ENCODE assay signal across 7 mouse cellular contexts in the genomic region with DNA sequence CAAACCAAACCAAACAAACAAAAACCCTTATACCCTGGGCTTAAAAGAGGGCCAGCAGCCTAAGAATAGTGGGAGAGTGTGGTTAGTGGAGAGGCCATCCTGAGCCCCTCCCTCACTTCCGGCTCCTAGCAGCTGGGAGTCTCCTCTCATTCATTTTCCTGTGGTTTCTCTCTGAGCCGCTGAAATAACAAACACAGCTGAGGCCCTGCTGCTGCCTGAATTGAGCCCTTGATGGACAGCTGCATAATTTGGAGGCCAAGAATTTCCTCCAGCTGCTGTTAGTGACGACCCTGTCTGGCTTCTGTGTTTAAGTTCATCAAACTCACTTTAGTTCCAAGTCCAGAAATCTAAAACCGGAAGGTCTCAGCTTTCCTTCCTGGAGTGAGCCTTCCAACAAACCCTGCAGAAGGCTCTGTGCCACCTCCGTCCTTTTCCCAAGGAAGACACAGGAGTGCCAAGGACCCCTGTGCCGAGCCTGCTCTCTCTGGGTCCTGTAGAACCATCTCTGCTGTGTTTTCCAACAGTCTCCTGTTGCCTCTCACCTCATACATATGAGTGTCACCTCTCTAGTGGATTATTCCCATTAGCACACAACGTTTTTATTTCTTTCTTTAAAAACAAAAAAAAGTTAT. TPM values are rescaled to one million over a fixed set of nuclear protein-coding genes. Genes with fewer than 3 reads are reported as not detected.
DNase-seq lines count a peak whose midpoint lies in the region; ATAC-seq lines count a peak whose summit lies in the region.

No protein-coding gene starts in this region.

- H3K4me2 ChIP-seq in heart, embryonic 15.5 days = peak overlapping the region; percentile 22; the same call in 1 of the 2 replicates

- no peaks in the 10 kb centered on the region for H3K36me3 ChIP-seq in heart, embryonic 15.5 days
- H3K36me3 ChIP-seq in midbrain, embryonic 10.5 days = no peaks in the 10 kb centered on the region

- peak; percentile 80 for ATAC-seq in heart, embryonic 15.5 days (replicated peaks; ENCODE audit: insufficient number of reproducible peaks, insufficient read depth, low FRiP score, low read depth)
- ATAC-seq in inflammation-experienced regulatory T-cells, adult 6 months = no peak

- no peak overlapping the region for H3K9ac ChIP-seq in heart, embryonic 15.5 days

- H3K4me3 ChIP-seq in heart, embryonic 15.5 days = no peak overlapping the region
- no peak overlapping the region for H3K4me3 ChIP-seq in midbrain, embryonic 10.5 days

- H3K9me3 ChIP-seq in heart, embryonic 15.5 days (replicated peaks) = no peaks in the 10 kb centered on the region
- no peaks in the 10 kb centered on the region for H3K9me3 ChIP-seq in midbrain, embryonic 10.5 days (replicated peaks)

- H3K27ac ChIP-seq in heart, embryonic 15.5 days = peak overlapping the region; percentile 29
- H3K27ac ChIP-seq in midbrain, embryonic 10.5 days (replicated peaks) = peak overlapping the region; percentile 75

- peaks cover 11% of the 10 kb centered on the region for H3K4me1 ChIP-seq in heart, embryonic 15.5 days (replicated peaks)
- peaks cover 22% of the 10 kb centered on the region for H3K4me1 ChIP-seq in midbrain, embryonic 10.5 days

- peak; percentile 3 for DNase-seq in R1 (ENCODE audit: low read depth, low spot score)
- DNase-seq in embryo, embryonic 11.5 days (ENCODE audit: low read depth, low spot score) = peak; percentile 46
- DNase-seq in kidney, postnatal 14 days = peak; percentile 80
- peak; percentile 67 for DNase-seq in midbrain, embryonic 10.5 days (ENCODE audit: low spot score)
- DNase-seq in B cell, adult 2 months = no peak

- H3K27me3 ChIP-seq in heart, embryonic 15.5 days = no peaks in the 10 kb centered on the region
- H3K27me3 ChIP-seq in midbrain, embryonic 10.5 days (ENCODE audit: low read depth, poor library complexity, severe bottlenecking) = no peaks in the 10 kb centered on the region

- 15% methylated on average over 7 of the region's 7 CpGs for WGBS in heart, embryonic 15.5 days
- 30% methylated on average over 7 of the region's 7 CpGs for WGBS in midbrain, embryonic 10.5 days

RNA-seq across cellular contexts. Expression of a gene that starts 48.2 kb away (rescaled TPM):
- 8.3 and 11.2 TPM in 2 replicates for polyA plus RNA-seq in heart, embryonic 15.5 days (2015; fragmentation: Nextera tagmentation; extraction: Ambion mirVana)
- polyA plus RNA-seq in midbrain, embryonic 10.5 days (2016; fragmentation: Nextera tagmentation; extraction: Ambion mirVana) = 3.4 and 5.3 TPM in 2 replicates
- under 1 TPM in 2 of 3 experiments, not detected in 1; 0.11 to 0.36 TPM for polyA plus RNA-seq in inflammation-experienced regulatory T-cells, adult 6 months (2017; shearing (Covaris generic))

Comparison
In these comparisons a context has a peak if more than half of its experiments do, and no peak if none do; other contexts are left out.
1. DNase-seq: peak in R1 (single experiment), embryo, embryonic 11.5 days (single experiment), kidney, postnatal 14 days (single experiment) and midbrain, embryonic 10.5 days (single experiment); none in B cell, adult 2 months (0 of 2).